Mouse (Mus musculus) kidney, postnatal 0 days (tissue): ENCODE results near the gene Gm13695. TPM values are rescaled to one million over a fixed set of nuclear protein-coding genes. Genes with fewer than 3 reads are reported as not detected.

Experiments used
- ATAC-seq: fragments of 200-750 bp; cut with Nextera tagmentation; replicated peaks from 2 replicates; pipeline ENCODE4 v1.8.0; 2017; ENCODE audit warnings: low read depth, moderate number of reproducible peaks, moderate TSS enrichment, moderate library complexity; ENCODE audit not compliant: low FRiP score
- DNase-seq: peaks from one replicate; pipeline ENCODE4 v3.0.0-alpha.2; 2016; ENCODE audit warnings: low spot score
- H3K27ac ChIP-seq: fragments of 300-500 bp; sonication (generic); 2 replicates; pipeline ENCODE4 v1.5.1; 2014; ENCODE audit warnings: mild to moderate bottlenecking
- H3K27me3 ChIP-seq: fragments of 300-500 bp; sonication (generic); 2 replicates; pipeline ENCODE4 v1.6.1; 2014; ENCODE audit warnings: low read length, mixed read lengths; ENCODE audit not compliant: insufficient read depth
- H3K36me3 ChIP-seq: fragments of 300-500 bp; sonication (generic); 2 replicates; pipeline ENCODE4 v1.6.1; 2014; ENCODE audit warnings: low read length, mixed read lengths; ENCODE audit not compliant: insufficient read depth
- H3K4me1 ChIP-seq: fragments of 300-500 bp; sonication (generic); replicated peaks from 2 replicates; pipeline ENCODE4 v1.6.1; 2014; ENCODE audit warnings: antibody characterized with exemption, low read length, mixed read lengths; ENCODE audit not compliant: insufficient read depth
- H3K4me2 ChIP-seq: fragments of 300-500 bp; sonication (generic); 2 replicates; pipeline ENCODE4 v1.6.1; 2014; ENCODE audit warnings: mild to moderate bottlenecking, low read length, moderate library complexity, mixed read lengths
- H3K4me3 ChIP-seq: fragments of 300-500 bp; sonication (generic); replicated peaks from 2 replicates; pipeline ENCODE4 v1.5.1; 2014; ENCODE audit warnings: low read depth, low read length
- H3K9ac ChIP-seq: fragments of 300-500 bp; sonication (generic); 2 replicates; pipeline ENCODE4 v1.6.1; 2014; ENCODE audit warnings: low read depth, low read length
- H3K9me3 ChIP-seq: fragments of 300-500 bp; sonication (generic); replicated peaks from 2 replicates; pipeline ENCODE4 v1.6.1; 2016; ENCODE audit warnings: low read length, inconsistent platforms, mixed read lengths
- CTCF ChIP-seq: IDR thresholded peaks from 2 replicates; pipeline ENCODE4 v1.5.1; 2016; ENCODE audit warnings: antibody characterized with exemption, low read depth, mild to moderate bottlenecking, moderate library complexity
- WGBS: fragments of 180-500 bp; shearing (Covaris S2); extraction: QIAGEN DNeasy Blood & Tissue Kit; methylation state at CpG from one replicate; pipeline ENCODE4 v1.1.7; 2014; 5-methylcytosine and 5-hydroxymethylcytosine counted together
- polyA plus RNA-seq: library from polyadenylated mRNA; unstranded; fragments of >200 nt; fragmentation: Nextera tagmentation; extraction: Ambion mirVana; gene quantifications from 2 replicates; pipeline ENCODE4 v1.2.1, GENCODE M21; 2015

The Gm13695 gene
- polyA plus RNA-seq, 1 experiment from 2014 or later: not detected

DNA sequence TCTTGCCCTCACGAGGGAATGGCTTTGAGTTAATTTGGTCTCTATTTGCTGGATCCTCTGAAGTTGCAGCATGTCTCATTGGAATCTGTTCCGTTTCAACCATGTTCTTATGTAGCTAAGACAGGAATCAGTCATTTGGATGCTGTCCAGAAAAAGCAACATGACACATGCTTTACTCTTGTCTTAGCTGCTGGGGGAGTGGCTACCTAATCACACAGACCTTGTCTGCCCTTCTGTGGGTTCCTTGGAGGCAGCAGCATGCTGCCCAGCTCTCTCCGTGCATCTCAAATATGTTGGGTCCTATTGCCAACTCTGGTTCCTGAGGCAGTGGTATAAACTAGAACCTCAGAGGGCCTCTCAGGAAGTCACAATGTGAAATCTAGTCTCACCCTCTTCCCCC is 51.2 kb downstream of the Gm13695 start:
- H3K27me3 ChIP-seq: no peaks in the 10 kb centered on the region

More for the DNA sequence above, 51.2 kb downstream of the Gm13695 start:
- DNase-seq (peak; percentile 44), ATAC-seq (no peak)
- no peak for TF ChIP-seq CTCF
- 40% methylated on average over 3 of the region's 3 CpGs for WGBS
- H3K36me3 ChIP-seq: no peaks in the 10 kb centered on the region
- no peak overlapping the region for H3K9ac ChIP-seq
- H3K4me1 ChIP-seq: 0 out of 2 replicates have a peak, but pooled peaks cover under 1% of the 10 kb centered on the region
- no peaks in the 10 kb centered on the region for H3K9me3 ChIP-seq
- H3K4me3 ChIP-seq: no peak overlapping the region
- no peak overlapping the region for H3K4me2 ChIP-seq
- no peak overlapping the region for H3K27ac ChIP-seq

Other genes with a start within 250 kb of the Gm13695 start
- gene Itgav, start 242.9 kb upstream of the Gm13695 start, polyA plus RNA-seq: 164 and 165 TPM in 2 replicates
- gene Fam171b, start 154.7 kb upstream of the Gm13695 start, polyA plus RNA-seq: 2.5 and 2.7 TPM in 2 replicates
- not detected in 2 replicates for gene Zswim2, start 26.1 kb upstream of the Gm13695 start, polyA plus RNA-seq
- gene Gm13698, start 11.6 kb upstream of the Gm13695 start, polyA plus RNA-seq: not detected in 2 replicates
- gene Gm13693, start 5.8 kb upstream of the Gm13695 start, polyA plus RNA-seq: not detected in 2 replicates
- gene Gm13696, start 5.8 kb downstream of the Gm13695 start, polyA plus RNA-seq: not detected in 2 replicates
- gene Gm13694, start 11.6 kb downstream of the Gm13695 start, polyA plus RNA-seq: not detected in 2 replicates
- gene Gm13697, start 17.4 kb downstream of the Gm13695 start, polyA plus RNA-seq: not detected in 2 replicates
- gene Gm13691, start 23.2 kb downstream of the Gm13695 start, polyA plus RNA-seq: not detected in 2 replicates